Mouse (Mus musculus): ENCODE data around the gene Cyp2c29. TPM values are rescaled to one million over a fixed set of nuclear protein-coding genes. Genes with fewer than 3 reads are reported as not detected.
"Not testable (repeated sequence)": the region's sequence is repeated elsewhere in the genome, so short reads cannot be mapped to it uniquely, and the experiment has no call there.

Cyp2c29 gene
- total RNA-seq (2021): not detected
- long read RNA-seq, experiment 1: 0 reads
- long read RNA-seq, experiment 2: 0 reads

GRCm38 (mm10) chr19:39269105-39269504 lies at the start of gene Cyp2c29:
Cyp2c29 (plus strand) TSS chr19:39269405.
- DNase-seq (ENCODE audit: low spot score in 2 of 2): not testable (repeated sequence)

- not testable (repeated sequence) for DNase-seq (ENCODE audit: low spot score in 2 of 2)
Measured at GRCm38 (mm10) chr19:39267036-39267435, 2.2 kb upstream of the Cyp2c29 start.

- DNase-seq (ENCODE audit: low spot score in 2 of 2): no peak
Measured at GRCm38 (mm10) chr19:39282801-39283200, 13.6 kb downstream of the Cyp2c29 start.

GRCm38 (mm10) chr19:39285637-39286036 lies 16.4 kb downstream of the Cyp2c29 start:
- no peak for DNase-seq (ENCODE audit: low spot score in 2 of 2)

GRCm38 (mm10) chr19:39286825-39287224 lies 17.6 kb downstream of the Cyp2c29 start:
- DNase-seq (ENCODE audit: low spot score in 2 of 2): no peak

GRCm38 (mm10) chr19:39288978-39289377 lies 19.8 kb downstream of the Cyp2c29 start:
- no peak for DNase-seq (ENCODE audit: low spot score in 2 of 2)

Other genes with a start within 250 kb of the Cyp2c29 start
- gene Cyp2c65, start 208.4 kb upstream of the Cyp2c29 start, total RNA-seq (2021): not detected
- not detected for gene Cyp2c66, start 155.5 kb upstream of the Cyp2c29 start, total RNA-seq (2021)
- not detected for gene Cyp2c38, start 193.7 kb downstream of the Cyp2c29 start, total RNA-seq (2021)
- not detected for gene Cyp2c39, start 241.5 kb downstream of the Cyp2c29 start, total RNA-seq (2021)